Mouse (Mus musculus) stomach, postnatal 0 days (tissue): ENCODE results near the gene Tradd. TPM values are rescaled to one million over a fixed set of nuclear protein-coding genes. Genes with fewer than 3 reads are reported as not detected.
"Not testable (repeated sequence)": the region's sequence is repeated elsewhere in the genome, so short reads cannot be mapped to it uniquely, and the experiment has no call there.

Source experiments
- ATAC-seq: fragments of 200-750 bp; cut with Nextera tagmentation; 2 replicates; pipeline ENCODE4 v1.8.0; 2017; ENCODE audit not compliant: low FRiP score, low TSS enrichment
- DNase-seq: peaks from one replicate; pipeline ENCODE4 v3.0.0-alpha.2; 2016; ENCODE audit warnings: low spot score
- H3K27ac ChIP-seq: fragments of 300-500 bp; sonication (generic); replicated peaks from 2 replicates; pipeline ENCODE4 v1.5.1; 2014; ENCODE audit warnings: mild to moderate bottlenecking, control low read depth
- H3K27me3 ChIP-seq: fragments of 300-500 bp; sonication (generic); 2 replicates; pipeline ENCODE4 v1.6.1; 2014; ENCODE audit warnings: low read length; ENCODE audit not compliant: control insufficient read depth, insufficient read depth
- H3K36me3 ChIP-seq: fragments of 300-500 bp; sonication (generic); 2 replicates; pipeline ENCODE4 v1.6.1; 2014; ENCODE audit warnings: low read length, mixed read lengths; ENCODE audit not compliant: control insufficient read depth, insufficient read depth
- H3K4me1 ChIP-seq: fragments of 300-500 bp; sonication (generic); replicated peaks from 2 replicates; pipeline ENCODE4 v1.6.1; 2014; ENCODE audit warnings: antibody characterized with exemption; ENCODE audit not compliant: control insufficient read depth, insufficient read depth
- H3K4me2 ChIP-seq: fragments of 300-500 bp; sonication (generic); replicated peaks from 2 replicates; pipeline ENCODE4 v1.6.1; 2014; ENCODE audit warnings: low read depth, mild to moderate bottlenecking, control low read depth, moderate library complexity
- H3K4me3 ChIP-seq: fragments of 300-500 bp; sonication (generic); 2 replicates; pipeline ENCODE4 v1.5.1; 2014; ENCODE audit warnings: low read depth, low read length, control low read depth
- H3K9ac ChIP-seq: fragments of 300-500 bp; sonication (generic); 2 replicates; pipeline ENCODE4 v1.6.1; 2014; ENCODE audit warnings: mild to moderate bottlenecking, low read length, control low read depth, mixed read lengths
- H3K9me3 ChIP-seq: fragments of 300-500 bp; sonication (generic); 2 replicates; pipeline ENCODE4 v1.6.1; 2016; ENCODE audit warnings: low read length; ENCODE audit not compliant: control insufficient read depth
- CTCF ChIP-seq: IDR thresholded peaks from 2 replicates; pipeline ENCODE4 v1.5.1; 2016; ENCODE audit warnings: antibody characterized with exemption, low read depth, mild to moderate bottlenecking, moderate library complexity
- EP300 ChIP-seq: optimal IDR thresholded peaks from 2 replicates; pipeline ENCODE3; 2016; ENCODE audit warnings: antibody characterized with exemption
- WGBS: fragments of 180-500 bp; shearing (Covaris S2); extraction: QIAGEN DNeasy Blood & Tissue Kit; methylation state at CpG from one replicate; pipeline ENCODE4 v1.1.7; 2014; 5-methylcytosine and 5-hydroxymethylcytosine counted together
- polyA plus RNA-seq: library from polyadenylated mRNA; unstranded; fragments of >200 nt; fragmentation: Nextera tagmentation; extraction: Ambion mirVana; gene quantifications from 2 replicates; pipeline ENCODE4 v1.2.1, GENCODE M21; 2015

Gene Tradd
- polyA plus RNA-seq, 1 experiment from 2014 or later = 28.6 TPM

- H3K9me3 ChIP-seq = no peaks in the 10 kb centered on the region
- no peak overlapping the region for H3K4me3 ChIP-seq
- H3K9ac ChIP-seq = no peak overlapping the region
- H3K4me1 ChIP-seq = no peaks in the 10 kb centered on the region
- H3K27ac ChIP-seq = no peak overlapping the region
- DNase-seq (no peak), ATAC-seq (no peak)
- no peak overlapping the region for H3K4me2 ChIP-seq
- no peaks in the 10 kb centered on the region; the same call in 1 of the 2 replicates for H3K36me3 ChIP-seq
- 24% methylated on average over 1 of the region's 1 CpGs for WGBS
- TF ChIP-seq CTCF = no peak
- TF ChIP-seq EP300 = no peak
- H3K27me3 ChIP-seq = no peaks in the 10 kb centered on the region
Measured at GRCm38 (mm10) chr8:105233126-105233935, 31.1 kb downstream of the Tradd start.

DNA sequence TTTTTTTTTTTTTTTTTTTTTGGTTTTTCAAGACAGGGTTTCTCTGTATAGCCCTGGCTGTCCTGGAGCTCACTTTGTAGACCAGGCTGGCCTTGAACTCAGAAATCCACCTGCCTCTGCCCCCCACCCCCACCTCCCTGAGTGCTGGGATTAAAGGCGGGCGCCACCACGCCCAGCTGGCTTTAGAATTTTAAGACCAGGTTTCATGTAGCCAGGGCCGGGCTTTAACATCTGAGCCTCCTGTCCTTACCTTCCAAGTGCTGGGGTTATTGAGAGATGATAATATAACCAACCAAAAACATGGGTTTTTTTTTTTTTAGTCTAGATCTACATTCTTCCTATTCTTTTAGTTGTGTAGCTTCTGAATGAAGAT, 32.1 kb downstream of the Tradd start:
- H3K9ac ChIP-seq, H3K4me1 ChIP-seq, H3K36me3 ChIP-seq, DNase-seq, H3K4me2 ChIP-seq, H3K9me3 ChIP-seq, H3K27me3 ChIP-seq, ATAC-seq, H3K27ac ChIP-seq, H3K4me3 ChIP-seq: not testable (repeated sequence)
- 85% methylated on average over 4 of the region's 4 CpGs for WGBS

DNA sequence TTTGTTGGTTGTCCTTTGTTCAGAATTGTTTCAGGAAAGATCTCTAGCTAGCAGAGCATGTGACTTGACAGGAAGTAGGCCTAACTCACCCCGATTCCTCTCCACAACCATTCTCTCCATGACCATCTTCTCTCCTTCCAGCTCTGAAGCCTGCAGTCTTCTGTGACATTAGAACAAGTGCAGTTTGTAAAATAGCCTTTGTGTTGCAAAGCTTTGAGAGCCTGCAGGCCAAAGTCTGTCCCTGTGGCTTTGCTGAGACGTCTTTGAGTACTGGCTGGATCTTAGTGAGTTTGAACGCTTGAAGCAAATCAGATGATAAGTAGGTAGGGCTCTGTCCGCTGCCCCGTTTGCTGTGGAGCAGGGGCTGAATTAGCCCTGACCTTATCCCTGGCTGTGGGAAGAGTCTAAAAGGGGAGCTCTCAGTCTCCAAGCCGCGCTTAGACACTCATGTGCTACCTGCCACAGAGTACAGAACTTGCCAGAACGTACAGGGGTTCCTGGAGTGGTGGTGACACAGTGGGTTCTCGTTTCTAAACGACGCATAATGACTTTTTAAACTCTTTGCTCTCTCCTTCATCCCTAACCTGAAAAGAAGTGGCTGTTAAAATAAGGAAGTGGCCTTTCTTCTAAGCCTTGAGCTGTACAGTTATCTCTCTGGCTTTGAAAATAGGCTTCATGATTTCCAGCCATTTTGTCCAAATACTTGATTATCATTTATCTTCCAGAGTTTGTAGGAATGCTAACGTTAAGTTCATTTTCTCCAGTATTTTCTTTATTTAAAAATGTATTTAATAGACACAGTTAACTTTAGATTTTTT, 32.7 kb downstream of the Tradd start:
- no peak for DNase-seq
- H3K27me3 ChIP-seq = no peaks in the 10 kb centered on the region
- no peak overlapping the region for H3K9ac ChIP-seq
- H3K4me3 ChIP-seq = no peak overlapping the region
- H3K36me3 ChIP-seq = no peaks in the 10 kb centered on the region; the same call in 1 of the 2 replicates
- no peak for TF ChIP-seq EP300
- TF ChIP-seq CTCF = no peak
- no peaks in the 10 kb centered on the region for H3K9me3 ChIP-seq
- 78% methylated on average over 12 of the region's 12 CpGs for WGBS
- H3K4me1 ChIP-seq = no peaks in the 10 kb centered on the region
- no peak for ATAC-seq
- H3K27ac ChIP-seq = no peak overlapping the region; the same call in 1 of the 2 replicates
- no peak overlapping the region for H3K4me2 ChIP-seq

DNA sequence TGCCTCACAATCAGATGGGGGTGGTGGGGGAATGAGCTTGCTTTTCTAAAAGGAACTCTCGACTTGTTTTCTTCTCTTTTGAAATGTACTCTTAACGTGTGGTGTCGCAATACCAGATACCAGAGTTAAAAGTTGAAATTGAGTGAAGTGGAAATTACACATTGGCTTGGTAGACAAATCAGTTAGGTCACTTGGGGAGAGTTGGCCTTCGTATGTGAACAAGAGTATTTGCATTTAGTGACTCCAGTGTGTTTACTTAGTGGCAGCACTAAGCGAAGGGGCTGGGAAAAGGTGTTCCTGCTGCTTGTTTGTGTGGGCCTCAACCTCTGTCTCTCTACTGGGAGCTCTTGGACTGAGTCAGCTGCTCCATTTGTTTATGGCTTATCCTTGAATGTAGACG, 38.5 kb downstream of the Tradd start:
- Histone ChIP-seq H3K4me2 (peak overlapping the region; percentile 84), H3K4me3 (peak overlapping the region; percentile 90), H3K4me1 (peaks cover 5% of the 10 kb centered on the region), H3K9ac (peak overlapping the region; percentile 86), H3K27me3 (no peaks in the 10 kb centered on the region), H3K9me3 (no peaks in the 10 kb centered on the region), H3K27ac (peak overlapping the region; percentile 95), H3K36me3 (no peaks in the 10 kb centered on the region)
- 7% methylated on average over 6 of the region's 6 CpGs for WGBS
- TF ChIP-seq CTCF (no peak), EP300 (no peak)
- DNase-seq = peak; percentile 59
- peak; percentile 87 for ATAC-seq

DNA sequence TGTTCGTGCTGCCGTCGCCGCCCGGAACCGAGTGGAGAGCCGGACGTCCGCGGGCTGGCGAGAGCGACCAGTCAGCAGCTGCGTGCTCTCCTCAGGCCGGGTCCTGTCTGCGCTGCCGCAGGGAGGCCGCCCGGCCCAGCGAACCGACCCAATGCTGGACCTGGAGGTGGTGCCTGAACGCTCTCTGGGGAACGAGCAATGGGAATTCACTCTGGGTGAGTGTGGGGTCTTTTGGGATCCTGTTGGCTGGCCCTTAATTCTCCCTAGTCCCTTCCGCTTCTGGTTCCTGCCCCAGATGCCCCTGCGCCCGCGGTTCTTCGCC, 39.2 kb downstream of the Tradd start:
- H3K4me3 ChIP-seq = peak overlapping the region; percentile 90
- DNase-seq (no peak), ATAC-seq (no peak)
- H3K9me3 ChIP-seq = no peaks in the 10 kb centered on the region
- H3K9ac ChIP-seq = peak overlapping the region; percentile 86
- H3K27ac ChIP-seq = peak overlapping the region; percentile 95
- peaks cover 5% of the 10 kb centered on the region for H3K4me1 ChIP-seq
- TF ChIP-seq EP300 (no peak), CTCF (no peak)
- no peaks in the 10 kb centered on the region for H3K36me3 ChIP-seq
- H3K27me3 ChIP-seq = no peaks in the 10 kb centered on the region
- peak overlapping the region; percentile 84 for H3K4me2 ChIP-seq
- WGBS = under 1% methylated on average over 27 of the region's 27 CpGs
